In genomic region chr8:46078866-46079265, GRCm38 (mm10) we compare ENCODE assay signal across 28 mouse cellular contexts.
A peak's percentile ranks its signal among the peaks of the same experiment; 100 is the strongest.
DNase-seq lines count a peak whose midpoint lies in the region; ATAC-seq and TF ChIP-seq lines count a peak whose summit lies in the region.
"Had no signal": no experiment of that assay in that cellular context is flagged by ENCODE, and none has a peak within 500 bp of the region (broad histone marks: within the 10 kb centered on the region; RNA-seq: fewer than 3 reads in every experiment).

No protein-coding gene starts in this region.

- peak overlapping the region; percentile 4; the same call in 1 of the 2 replicates for H3K27ac ChIP-seq in lung, postnatal 0 days (ENCODE audit: low read length)
- no peak overlapping the region for H3K27ac ChIP-seq in forebrain, embryonic 12.5 days
- H3K27ac ChIP-seq: embryonic facial prominence, embryonic 13.5 days; embryonic facial prominence, embryonic 15.5 days; forebrain, embryonic 10.5 days; forebrain, embryonic 13.5 days; forebrain, embryonic 15.5 days had no signal

- TF ChIP-seq CTCF in lung, postnatal 0 days (IDR thresholded peaks at IDR 0.05): no peak
- TF ChIP-seq CTCF in lung, adult 2 months (IDR thresholded peaks at IDR 0.05; ENCODE audit: insufficient read depth, low read length): no peak

- no peak overlapping the region for H3K9ac ChIP-seq in lung, postnatal 0 days (replicated peaks; ENCODE audit: low read depth)
- H3K9ac ChIP-seq in forebrain, embryonic 12.5 days: no peak overlapping the region
- H3K9ac ChIP-seq: embryonic facial prominence, embryonic 13.5 days; embryonic facial prominence, embryonic 15.5 days; forebrain, embryonic 13.5 days; forebrain, embryonic 15.5 days; forebrain, postnatal 0 days had no signal

- H3K4me2 ChIP-seq in lung, postnatal 0 days (replicated peaks; ENCODE audit: low read depth, low read length): no peak overlapping the region
- H3K4me2 ChIP-seq in forebrain, embryonic 12.5 days: no peak overlapping the region
- H3K4me2 ChIP-seq: embryonic facial prominence, embryonic 13.5 days; embryonic facial prominence, embryonic 15.5 days; forebrain, embryonic 13.5 days; forebrain, embryonic 15.5 days had no signal

- H3K4me1 ChIP-seq in lung, postnatal 0 days (ENCODE audit: insufficient read depth, low read depth, low read length): peaks cover 17% of the 10 kb centered on the region; the same call in 1 of the 2 replicates
- peaks cover 15% of the 10 kb centered on the region for H3K4me1 ChIP-seq in lung, adult 2 months (ENCODE audit: control insufficient read depth, insufficient read depth, low read length)
- no peaks in the 10 kb centered on the region for H3K4me1 ChIP-seq in forebrain, embryonic 12.5 days
- H3K4me1 ChIP-seq: embryonic facial prominence, embryonic 13.5 days; embryonic facial prominence, embryonic 15.5 days; forebrain, embryonic 10.5 days; forebrain, embryonic 13.5 days; forebrain, embryonic 15.5 days had no signal

- no peak for ATAC-seq in lung, postnatal 0 days
- ATAC-seq in granulocyte monocyte progenitor cell, adult 5-6 weeks (replicated peaks; ENCODE audit: poor library complexity, severe bottlenecking): peak; percentile 40; the same call in 1 of the 2 replicates
- 0 out of 2 replicates have a peak, but pooled peaks have one; percentile 29 for ATAC-seq in megakaryocyte progenitor cell, adult 5-6 weeks (replicated peaks; ENCODE audit: poor library complexity)
- no peak for ATAC-seq in forebrain, embryonic 12.5 days (ENCODE audit: low FRiP score)
- ATAC-seq: activated CD4-positive, CD25-positive, alpha-beta regulatory T cell, adult 4 months; CD4-positive, CD25-positive, alpha-beta regulatory T cell, adult 4 months; forebrain, embryonic 13.5 days; forebrain, embryonic 15.5 days; forebrain, postnatal 0 days; Patski had no signal

- no peak for DNase-seq in lung, postnatal 0 days (ENCODE audit: low spot score)
- no peak for DNase-seq in lung, adult 2 months
- no peak for DNase-seq in heart, postnatal 14 days
- DNase-seq: adrenal gland, adult 8-10 months; adrenal gland, postnatal 14 days; adrenal gland, postnatal 36 days; B cell, adult 2 months; cerebellum, adult 11 months; cerebellum, adult 18-20 months; cerebellum, adult 8-10 months; cerebellum, adult 9-11 months; cerebellum, postnatal 14 days; cerebellum, postnatal 36 days; forebrain, postnatal 0 days had no signal

- intact Hi-C loops in heart, postnatal 14 days (cut with DNase I): no loop called here

- H3K36me3 ChIP-seq in lung, postnatal 0 days (ENCODE audit: insufficient read depth, low read length): no peaks in the 10 kb centered on the region
- 0 out of 2 replicates have a peak, but pooled peaks cover 2% of the 10 kb centered on the region for H3K36me3 ChIP-seq in forebrain, embryonic 12.5 days (replicated peaks)
- H3K36me3 ChIP-seq: forebrain, embryonic 10.5 days had no signal

- H3K9me3 ChIP-seq in lung, postnatal 0 days (ENCODE audit: low read length): no peaks in the 10 kb centered on the region
- no peaks in the 10 kb centered on the region for H3K9me3 ChIP-seq in forebrain, embryonic 12.5 days
- H3K9me3 ChIP-seq: embryonic facial prominence, embryonic 13.5 days; embryonic facial prominence, embryonic 15.5 days; forebrain, embryonic 10.5 days; forebrain, embryonic 13.5 days; forebrain, embryonic 15.5 days; G1E had no signal

- TF ChIP-seq POLR2A in lung, adult 2 months (IDR thresholded peaks at IDR 0.05; ENCODE audit: borderline replicate concordance, extremely low read depth, low read depth, low read length): no peak

- WGBS in lung, postnatal 0 days: 67% methylated on average over 6 of the region's 6 CpGs
- WGBS in lung, adult 2 months: 65% methylated on average over 6 of the region's 6 CpGs
- WGBS in forebrain, embryonic 12.5 days: 89% methylated on average over 6 of the region's 6 CpGs

- no peaks in the 10 kb centered on the region for H3K27me3 ChIP-seq in lung, postnatal 0 days (replicated peaks; ENCODE audit: insufficient read depth, low read length)
- H3K27me3 ChIP-seq in forebrain, embryonic 12.5 days: no peaks in the 10 kb centered on the region
- H3K27me3 ChIP-seq: CH12.LX; embryonic facial prominence, embryonic 13.5 days; embryonic facial prominence, embryonic 15.5 days; forebrain, embryonic 13.5 days; forebrain, embryonic 15.5 days; Patski had no signal

- no peak for TF ChIP-seq EP300 in lung, postnatal 0 days (IDR thresholded peaks at IDR 0.05)

- H3K4me3 ChIP-seq in lung, postnatal 0 days (ENCODE audit: low read depth, low read length): no peak overlapping the region
- H3K4me3 ChIP-seq in lung, adult 2 months (replicated peaks; ENCODE audit: extremely low read depth, low read depth, low read length): no peak overlapping the region
- H3K4me3 ChIP-seq in forebrain, embryonic 12.5 days (replicated peaks): no peak overlapping the region
- H3K4me3 ChIP-seq: embryonic facial prominence, embryonic 13.5 days; embryonic facial prominence, embryonic 15.5 days; erythroblast, embryonic 14.5 days; forebrain, embryonic 10.5 days; forebrain, embryonic 13.5 days; forebrain, embryonic 15.5 days had no signal

Comparison
In these comparisons a context has a peak if more than half of its experiments do, and no peak if none do; other contexts are left out.
1. ATAC-seq: peak in granulocyte monocyte progenitor cell, adult 5-6 weeks (single experiment) and megakaryocyte progenitor cell, adult 5-6 weeks (single experiment); none in lung, postnatal 0 days (single experiment) and forebrain, embryonic 12.5 days (single experiment).